Mouse (Mus musculus): ENCODE data around the gene Rabep2. TPM values are rescaled to one million over a fixed set of nuclear protein-coding genes. Genes with fewer than 3 reads are reported as not detected.

Rabep2 gene
- polyA plus RNA-seq, 1 experiment from 2014 or later, result 27.4 TPM

DNA sequence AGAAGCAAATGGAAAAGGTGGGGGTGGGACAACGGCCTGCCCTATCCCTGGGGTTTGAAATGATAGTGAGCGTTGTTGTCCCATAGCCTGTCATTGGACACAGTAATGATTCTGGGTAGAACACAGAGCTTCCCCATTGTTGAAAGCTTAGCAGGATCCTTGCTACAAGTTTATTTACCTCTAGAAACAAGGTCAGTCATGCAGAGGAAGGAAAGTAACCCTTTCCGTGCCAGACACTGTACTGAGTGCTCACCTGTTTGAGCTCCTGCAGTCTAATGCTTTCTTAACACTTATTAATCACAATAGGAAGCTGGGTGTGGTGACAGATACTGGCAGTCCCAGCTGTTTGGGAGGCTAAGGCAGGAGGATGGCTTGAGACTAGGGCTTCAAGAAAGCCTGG, 7.2 kb downstream of the Rabep2 start:
- WGBS, result 73% methylated on average over 3 of the region's 3 CpGs
- no peak for ATAC-seq (ENCODE audit: insufficient read depth, low FRiP score, low read depth)
- H3K9me3 ChIP-seq, result no peaks in the 10 kb centered on the region

DNA sequence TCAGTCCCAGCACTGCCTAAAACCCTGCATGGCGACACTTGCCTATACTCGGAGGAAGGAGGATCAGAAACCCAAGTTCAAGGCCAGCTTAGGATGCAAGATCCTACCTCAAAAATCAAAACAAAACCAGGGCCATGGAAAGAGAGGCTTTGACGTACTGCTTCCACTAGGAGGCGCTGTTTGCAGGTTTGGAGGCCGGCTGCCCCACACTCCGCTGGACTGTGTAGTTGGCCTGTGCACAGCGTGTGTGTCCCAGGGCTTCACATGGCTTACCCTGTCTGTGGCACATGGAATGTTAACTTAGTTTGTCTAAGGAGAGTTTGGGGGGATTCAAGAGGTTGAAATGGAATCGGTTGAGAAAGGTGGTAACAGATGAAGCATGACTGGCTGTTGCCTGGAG, 8.3 kb downstream of the Rabep2 start:
- 22% methylated on average over 8 of the region's 8 CpGs for WGBS
- peak; percentile 35; the same call in 1 of the 2 replicates for ATAC-seq (ENCODE audit: insufficient read depth, low FRiP score, low read depth)

More for the DNA sequence above, 7.2 kb downstream of the Rabep2 start:
- Histone ChIP-seq H3K36me3 (peaks cover 9% of the 10 kb centered on the region; the same call in 1 of the 2 replicates), H3K9ac (no peak overlapping the region), H3K4me2 (no peak overlapping the region), H3K27me3 (replicated peaks) (no peaks in the 10 kb centered on the region), H3K4me1 (no peaks in the 10 kb centered on the region), H3K4me3 (replicated peaks) (no peak overlapping the region), H3K27ac (no peak overlapping the region)

DNA sequence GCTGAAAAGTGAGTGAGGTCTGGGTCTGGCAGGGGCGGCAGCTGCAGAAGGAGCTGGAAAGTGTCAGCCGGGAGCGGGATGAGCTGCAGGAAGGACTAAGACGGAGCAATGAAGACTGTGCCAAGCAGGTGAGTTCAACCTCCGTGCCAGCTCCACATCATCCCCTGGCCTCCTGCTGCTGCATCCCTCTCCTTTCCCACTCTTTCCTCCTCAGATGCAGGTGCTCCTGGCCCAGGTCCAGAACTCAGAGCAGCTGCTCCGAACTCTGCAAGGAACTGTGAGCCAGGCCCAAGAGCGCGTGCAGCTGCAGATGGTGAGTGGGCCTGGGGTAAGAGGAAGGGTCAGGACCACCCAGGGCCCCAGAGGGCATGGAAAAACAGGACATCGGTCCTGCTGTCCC, 11.6 kb downstream of the Rabep2 start:
- Histone ChIP-seq H3K27me3 (replicated peaks) (no peaks in the 10 kb centered on the region), H3K9me3 (no peaks in the 10 kb centered on the region), H3K4me3 (replicated peaks) (no peak overlapping the region), H3K9ac (no peak overlapping the region), H3K4me1 (no peaks in the 10 kb centered on the region), H3K27ac (no peak overlapping the region), H3K4me2 (no peak overlapping the region), H3K36me3 (peaks cover 7% of the 10 kb centered on the region)
- no peak for ATAC-seq (ENCODE audit: insufficient read depth, low FRiP score, low read depth)
- WGBS, result 73% methylated on average over 9 of the region's 9 CpGs

More for the DNA sequence above, 8.3 kb downstream of the Rabep2 start:
- Histone ChIP-seq H3K9ac (no peak overlapping the region), H3K4me3 (replicated peaks) (no peak overlapping the region), H3K27me3 (replicated peaks) (no peaks in the 10 kb centered on the region), H3K36me3 (peaks cover 9% of the 10 kb centered on the region; the same call in 1 of the 2 replicates), H3K4me1 (no peaks in the 10 kb centered on the region), H3K27ac (no peak overlapping the region), H3K4me2 (no peak overlapping the region), H3K9me3 (no peaks in the 10 kb centered on the region)

DNA sequence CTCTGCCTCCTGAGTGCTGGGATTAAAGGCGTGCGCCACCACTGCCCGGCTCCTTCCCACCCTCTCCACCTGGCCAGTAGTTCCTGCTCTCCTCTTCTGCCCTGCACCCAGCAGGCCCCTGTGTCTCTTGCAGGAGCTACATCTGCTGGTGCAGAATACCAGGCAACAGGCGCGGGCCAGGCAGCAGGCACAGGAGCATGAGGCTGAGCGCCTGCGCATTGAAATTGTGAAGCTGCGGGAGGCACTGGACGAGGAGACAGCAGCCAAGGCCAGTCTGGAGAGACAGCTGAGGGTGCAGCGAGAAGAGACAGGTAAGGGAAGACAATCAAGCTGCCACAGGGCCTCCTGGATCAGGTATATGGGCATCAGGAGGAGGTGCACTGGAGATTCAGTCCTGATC, 15.4 kb downstream of the Rabep2 start:
- Histone ChIP-seq H3K27me3 (replicated peaks) (no peaks in the 10 kb centered on the region), H3K4me3 (replicated peaks) (no peak overlapping the region), H3K27ac (no peak overlapping the region), H3K9ac (no peak overlapping the region), H3K36me3 (peaks cover 10% of the 10 kb centered on the region), H3K4me1 (no peaks in the 10 kb centered on the region), H3K9me3 (no peaks in the 10 kb centered on the region), H3K4me2 (no peak overlapping the region)
- WGBS, result 95% methylated on average over 10 of the region's 10 CpGs
- no peak for ATAC-seq (ENCODE audit: insufficient read depth, low FRiP score, low read depth)

DNA sequence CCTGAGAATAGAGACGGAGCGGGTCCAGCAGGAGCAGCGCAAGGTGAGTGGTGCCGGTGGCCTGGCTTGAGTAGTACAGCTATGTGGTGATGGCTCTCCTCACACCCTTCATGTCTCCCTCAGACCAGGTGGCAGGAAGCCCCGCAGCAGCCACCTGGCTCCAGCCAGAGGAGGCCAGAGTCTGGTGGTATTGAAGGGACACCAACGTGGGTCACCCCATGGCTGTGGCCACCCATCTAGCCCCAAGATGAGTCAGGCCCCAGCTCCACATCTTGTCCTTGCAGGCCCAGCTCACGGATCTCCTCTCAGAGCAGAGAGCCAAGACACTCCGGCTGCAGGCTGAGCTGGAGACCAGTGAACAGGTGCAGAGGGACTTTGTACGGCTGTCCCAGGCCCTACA, 16.0 kb downstream of the Rabep2 start:
- peaks cover 10% of the 10 kb centered on the region for H3K36me3 ChIP-seq
- ATAC-seq (ENCODE audit: insufficient read depth, low FRiP score, low read depth), result no peak

DNA sequence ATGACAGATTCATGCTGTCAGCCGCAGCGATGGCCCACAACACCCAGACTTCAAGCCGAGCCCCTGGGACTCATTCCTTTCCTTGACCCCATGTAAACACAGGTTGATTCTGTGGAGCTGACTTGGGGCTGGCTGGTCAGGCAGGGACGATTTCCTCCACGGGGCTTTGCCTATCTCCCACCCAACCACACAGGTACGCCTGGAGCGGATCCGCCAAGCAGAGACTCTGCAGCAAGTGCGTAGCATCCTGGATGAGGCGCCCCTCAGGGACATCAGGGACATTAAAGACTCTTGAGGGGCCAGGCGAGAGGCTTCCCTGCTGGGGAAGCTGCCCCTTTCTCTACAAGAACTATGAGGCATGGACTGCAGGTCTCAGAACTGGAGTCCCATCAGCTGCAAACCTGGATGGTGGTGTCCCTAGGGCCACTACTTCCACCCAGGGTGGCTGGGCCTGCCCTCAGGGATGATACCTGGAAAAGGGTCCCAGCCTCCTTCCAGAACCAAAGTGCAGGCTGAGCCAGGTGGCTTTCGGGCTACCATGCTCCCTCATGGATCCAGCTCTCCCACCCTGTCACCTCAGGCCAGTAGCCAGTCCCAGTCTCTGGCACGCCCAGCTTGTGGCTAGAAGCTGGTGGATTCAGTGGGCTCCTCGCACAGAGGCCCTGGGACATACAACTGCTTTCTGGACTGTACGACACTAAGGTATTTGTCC, 16.7 kb downstream of the Rabep2 start:
- Histone ChIP-seq H3K27me3 (replicated peaks) (no peaks in the 10 kb centered on the region), H3K36me3 (peaks cover 10% of the 10 kb centered on the region), H3K4me3 (replicated peaks) (no peak overlapping the region), H3K27ac (no peak overlapping the region), H3K4me2 (no peak overlapping the region), H3K9me3 (no peaks in the 10 kb centered on the region), H3K9ac (no peak overlapping the region), H3K4me1 (no peaks in the 10 kb centered on the region)
- WGBS, result 90% methylated on average over 15 of the region's 15 CpGs
- no peak for ATAC-seq (ENCODE audit: insufficient read depth, low FRiP score, low read depth)

More for the DNA sequence above, 16.0 kb downstream of the Rabep2 start:
- Histone ChIP-seq H3K9me3 (no peaks in the 10 kb centered on the region), H3K4me1 (no peaks in the 10 kb centered on the region), H3K27ac (no peak overlapping the region), H3K27me3 (replicated peaks) (no peaks in the 10 kb centered on the region), H3K4me3 (replicated peaks) (no peak overlapping the region), H3K4me2 (no peak overlapping the region), H3K9ac (no peak overlapping the region)
- WGBS, result 91% methylated on average over 9 of the region's 9 CpGs

DNA sequence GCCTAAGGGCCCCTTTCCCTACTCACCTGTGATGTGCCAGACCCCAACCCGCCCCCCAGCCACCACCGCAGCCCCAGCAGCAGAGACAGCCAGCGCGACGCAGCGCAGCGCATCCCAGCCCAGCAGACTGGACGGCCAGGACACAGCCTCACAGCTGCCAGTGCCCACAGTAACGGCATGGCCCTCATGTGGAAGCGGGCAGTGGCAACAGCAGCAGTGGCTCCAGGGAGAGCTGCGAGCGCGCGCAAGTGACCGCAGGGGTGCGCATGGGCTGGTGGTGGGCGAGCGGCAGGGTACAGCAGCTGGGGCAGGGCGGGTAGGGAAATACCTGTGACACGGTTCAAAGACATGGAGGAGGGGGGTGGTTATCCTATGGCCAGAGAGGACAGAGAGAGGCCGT, 17.7 kb downstream of the Rabep2 start:
- peaks cover 10% of the 10 kb centered on the region for H3K36me3 ChIP-seq
- no peaks in the 10 kb centered on the region for H3K9me3 ChIP-seq
- H3K4me3 ChIP-seq (replicated peaks), result no peak overlapping the region
- H3K4me2 ChIP-seq, result no peak overlapping the region
- no peaks in the 10 kb centered on the region for H3K27me3 ChIP-seq (replicated peaks)
- WGBS, result 91% methylated on average over 21 of the region's 21 CpGs
- no peak for ATAC-seq (ENCODE audit: insufficient read depth, low FRiP score, low read depth)
- no peaks in the 10 kb centered on the region for H3K4me1 ChIP-seq
- no peak overlapping the region for H3K9ac ChIP-seq
- no peak overlapping the region for H3K27ac ChIP-seq

DNA sequence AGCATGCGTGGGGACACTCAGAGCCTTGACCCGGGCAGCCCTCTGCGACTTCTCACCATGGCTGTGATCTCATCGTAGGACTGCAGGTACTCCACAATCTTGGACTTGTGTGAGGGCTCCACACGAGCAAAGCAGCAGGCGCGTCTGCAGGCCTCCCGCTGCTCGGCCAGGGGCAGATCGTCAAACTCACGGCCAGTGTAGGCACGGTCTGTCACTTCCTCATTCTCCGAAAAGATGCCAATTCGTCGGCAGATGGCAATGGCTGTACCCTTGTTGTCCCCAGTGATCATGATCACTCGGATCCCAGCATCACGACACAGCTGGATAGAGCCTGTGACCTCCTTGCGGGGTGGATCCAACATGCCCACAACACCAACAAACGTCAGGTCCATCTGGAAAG, 19.9 kb downstream of the Rabep2 start:
- no peaks in the 10 kb centered on the region for H3K9me3 ChIP-seq
- H3K36me3 ChIP-seq, result peaks cover 10% of the 10 kb centered on the region
- no peaks in the 10 kb centered on the region for H3K27me3 ChIP-seq (replicated peaks)
- no peaks in the 10 kb centered on the region for H3K4me1 ChIP-seq
- no peak overlapping the region for H3K27ac ChIP-seq
- ATAC-seq (ENCODE audit: insufficient read depth, low FRiP score, low read depth), result no peak
- H3K4me3 ChIP-seq (replicated peaks), result no peak overlapping the region
- WGBS, result 89% methylated on average over 19 of the region's 19 CpGs
- no peak overlapping the region for H3K4me2 ChIP-seq
- H3K9ac ChIP-seq, result no peak overlapping the region

DNA sequence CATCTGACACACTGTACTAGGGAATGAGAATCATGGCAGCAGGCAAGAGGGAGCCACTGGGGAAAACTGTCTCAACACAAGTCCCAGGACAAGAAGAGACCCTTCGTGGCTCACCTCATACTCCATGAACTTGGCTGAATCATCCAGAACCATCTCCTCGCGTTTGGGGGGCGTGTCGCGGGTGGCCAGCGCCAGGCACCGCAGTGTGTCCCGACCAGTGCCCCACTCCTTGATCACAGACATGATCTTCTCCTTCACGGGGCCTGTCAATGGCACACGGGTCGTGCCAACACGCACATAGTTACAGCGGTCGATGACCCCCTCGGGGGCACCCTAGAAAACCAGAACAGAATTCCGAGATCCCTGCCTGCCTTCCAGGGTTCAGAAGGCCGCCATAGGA, 21.4 kb downstream of the Rabep2 start:
- Histone ChIP-seq H3K9ac (no peak overlapping the region), H3K27me3 (replicated peaks) (no peaks in the 10 kb centered on the region), H3K4me1 (no peaks in the 10 kb centered on the region), H3K9me3 (no peaks in the 10 kb centered on the region), H3K4me3 (replicated peaks) (no peak overlapping the region), H3K36me3 (peaks cover 3% of the 10 kb centered on the region), H3K4me2 (no peak overlapping the region), H3K27ac (no peak overlapping the region)
- no peak for ATAC-seq (ENCODE audit: insufficient read depth, low FRiP score, low read depth)
- WGBS, result 90% methylated on average over 18 of the region's 18 CpGs

DNA sequence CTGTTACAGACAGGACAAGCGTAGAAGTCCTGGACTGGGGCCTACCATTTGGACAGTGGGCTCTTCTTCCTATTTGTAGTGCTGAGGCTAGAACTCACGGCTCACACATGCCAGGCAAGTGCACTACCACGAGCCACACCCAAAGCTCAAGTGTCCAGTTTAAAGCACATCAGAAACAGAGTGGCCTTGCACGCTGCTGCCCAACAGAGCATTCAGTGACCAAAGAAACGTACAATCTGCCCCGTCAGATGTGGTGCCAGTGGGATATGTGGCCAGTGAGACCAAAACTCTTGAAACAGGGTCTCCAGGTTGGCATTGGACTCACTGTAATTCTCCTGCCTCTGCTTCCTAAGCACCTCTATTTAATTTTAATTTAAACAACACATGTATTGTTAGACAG, 22.1 kb downstream of the Rabep2 start:
- WGBS, result 84% methylated on average over 6 of the region's 6 CpGs
- Histone ChIP-seq H3K27me3 (replicated peaks) (no peaks in the 10 kb centered on the region), H3K9me3 (no peaks in the 10 kb centered on the region), H3K27ac (no peak overlapping the region), H3K4me3 (replicated peaks) (no peak overlapping the region), H3K4me1 (no peaks in the 10 kb centered on the region), H3K36me3 (peaks cover 3% of the 10 kb centered on the region), H3K4me2 (no peak overlapping the region), H3K9ac (no peak overlapping the region)
- ATAC-seq (ENCODE audit: insufficient read depth, low FRiP score, low read depth), result no peak

DNA sequence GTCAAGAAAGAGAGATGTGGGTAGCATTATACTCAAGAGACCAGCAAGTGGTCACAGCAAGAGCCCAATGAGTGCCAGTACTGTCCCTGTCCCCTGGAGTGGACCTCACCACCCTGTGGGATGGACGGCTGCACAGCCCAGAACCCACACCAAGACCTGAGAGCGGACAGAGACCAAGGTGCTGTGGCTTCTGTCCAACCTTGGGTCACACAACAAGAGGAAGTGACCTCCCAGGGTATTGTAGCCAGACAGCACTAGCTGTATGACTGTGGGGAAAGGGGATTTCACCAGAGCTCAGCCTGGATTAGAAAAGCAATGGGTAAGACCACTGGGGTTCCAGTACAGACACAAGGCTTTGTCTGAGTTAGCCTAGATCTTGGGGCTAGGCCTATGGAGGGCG, 23.7 kb downstream of the Rabep2 start:
- WGBS, result 94% methylated on average over 3 of the region's 3 CpGs
- Histone ChIP-seq H3K4me2 (no peak overlapping the region), H3K4me1 (no peaks in the 10 kb centered on the region), H3K9ac (no peak overlapping the region), H3K9me3 (no peaks in the 10 kb centered on the region), H3K27ac (no peak overlapping the region), H3K27me3 (replicated peaks) (no peaks in the 10 kb centered on the region), H3K36me3 (no peaks in the 10 kb centered on the region; the same call in 1 of the 2 replicates), H3K4me3 (replicated peaks) (no peak overlapping the region)
- no peak for ATAC-seq (ENCODE audit: insufficient read depth, low FRiP score, low read depth)

DNA sequence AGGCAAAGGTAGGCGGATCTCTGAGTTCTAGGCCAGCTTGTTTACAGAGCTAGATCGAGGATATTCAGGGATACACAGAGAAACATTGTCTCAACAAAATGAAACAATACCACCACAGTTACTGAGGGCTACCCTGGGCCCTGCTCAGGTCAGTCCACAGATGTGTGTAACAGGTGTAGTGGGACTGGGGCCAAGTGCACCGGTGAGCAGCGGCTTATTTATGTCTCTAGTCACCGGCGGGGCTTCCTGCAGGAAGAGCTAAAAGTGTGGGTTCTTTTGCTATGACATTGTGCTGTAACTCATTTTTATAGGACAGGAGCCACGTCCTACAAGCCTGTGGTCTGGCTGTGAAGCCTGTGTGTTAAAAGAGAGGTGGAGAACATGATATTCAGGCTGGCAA, 25.3 kb downstream of the Rabep2 start:
- H3K4me2 ChIP-seq, result no peak overlapping the region
- no peak overlapping the region for H3K27ac ChIP-seq
- no peak overlapping the region for H3K4me3 ChIP-seq (replicated peaks)
- H3K9ac ChIP-seq, result no peak overlapping the region
- no peaks in the 10 kb centered on the region for H3K27me3 ChIP-seq (replicated peaks)
- WGBS, result 46% methylated on average over 7 of the region's 7 CpGs
- no peaks in the 10 kb centered on the region for H3K36me3 ChIP-seq
- no peaks in the 10 kb centered on the region for H3K4me1 ChIP-seq
- H3K9me3 ChIP-seq, result no peaks in the 10 kb centered on the region
- ATAC-seq (ENCODE audit: insufficient read depth, low FRiP score, low read depth), result no peak

DNA sequence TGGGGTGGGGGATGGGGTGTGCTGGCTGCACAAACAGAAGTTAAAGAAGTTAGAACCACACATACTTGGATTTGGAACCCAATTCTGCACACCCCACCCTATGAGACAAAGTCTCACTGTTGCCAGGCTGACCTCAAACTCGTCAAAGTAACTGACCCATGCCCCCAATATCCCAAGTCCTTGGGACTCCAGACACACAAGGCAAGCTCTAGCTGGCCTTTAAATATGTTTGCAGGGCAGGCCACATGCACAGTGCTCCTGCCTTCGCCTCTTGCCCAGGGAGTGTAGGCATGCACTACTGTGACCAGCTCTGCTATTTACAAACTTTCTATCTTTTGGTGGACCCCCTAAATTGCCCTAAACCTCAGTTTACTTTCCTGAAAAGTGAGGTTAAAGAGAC, 26.7 kb downstream of the Rabep2 start:
- H3K27ac ChIP-seq, result no peak overlapping the region
- no peak overlapping the region for H3K4me2 ChIP-seq
- no peaks in the 10 kb centered on the region for H3K4me1 ChIP-seq
- no peak overlapping the region for H3K4me3 ChIP-seq (replicated peaks)
- no peak for ATAC-seq (ENCODE audit: insufficient read depth, low FRiP score, low read depth)
- H3K27me3 ChIP-seq (replicated peaks), result no peaks in the 10 kb centered on the region
- WGBS, result 72% methylated on average over 2 of the region's 2 CpGs
- H3K9me3 ChIP-seq, result no peaks in the 10 kb centered on the region
- H3K9ac ChIP-seq, result no peak overlapping the region
- no peaks in the 10 kb centered on the region for H3K36me3 ChIP-seq
